Mouse (Mus musculus) limb, embryonic 11.5 days (tissue): Measurements from ENCODE around the gene Kdm1b. TPM values are rescaled to one million over a fixed set of nuclear protein-coding genes. Genes with fewer than 3 reads are reported as not detected.

Experiments used
- ATAC-seq: fragments of 200-750 bp; cut with Nextera tagmentation; 2 replicates; pipeline ENCODE4 v1.8.0; 2017; ENCODE audit warnings: low read depth; ENCODE audit not compliant: insufficient number of reproducible peaks, low FRiP score, low TSS enrichment
- DNase-seq: peaks from one replicate; pipeline ENCODE4 v3.0.0-alpha.2; 2015; ENCODE audit warnings: low spot score
- H3K27ac ChIP-seq: fragments of 300-500 bp; sonication (generic); replicated peaks from 2 replicates; pipeline ENCODE4 v1.5.1; 2014; ENCODE audit warnings: low read depth, mild to moderate bottlenecking, low read length
- H3K27me3 ChIP-seq: fragments of 300-500 bp; sonication (generic); 2 replicates; pipeline ENCODE4 v1.6.1; 2014; ENCODE audit warnings: mild to moderate bottlenecking, low read length, mixed read lengths; ENCODE audit not compliant: control insufficient read depth, insufficient read depth
- H3K36me3 ChIP-seq: fragments of 300-500 bp; sonication (generic); 2 replicates; pipeline ENCODE4 v1.6.1; 2014; ENCODE audit warnings: mild to moderate bottlenecking, low read length, moderate library complexity, mixed read lengths; ENCODE audit not compliant: control insufficient read depth, insufficient read depth
- H3K4me1 ChIP-seq: fragments of 300-500 bp; sonication (generic); 2 replicates; pipeline ENCODE4 v1.6.1; 2014; ENCODE audit warnings: low read length, mixed read lengths; ENCODE audit not compliant: control insufficient read depth, insufficient read depth
- H3K4me2 ChIP-seq: fragments of 300-500 bp; sonication (generic); 2 replicates; pipeline ENCODE4 v1.6.1; 2014; ENCODE audit warnings: low read depth, mild to moderate bottlenecking, moderate library complexity; ENCODE audit not compliant: severe bottlenecking
- H3K4me3 ChIP-seq: fragments of 300-500 bp; sonication (generic); 2 replicates; pipeline ENCODE4 v1.5.1; 2014; ENCODE audit warnings: low read depth, low read length
- H3K9ac ChIP-seq: fragments of 300-500 bp; sonication (generic); 2 replicates; pipeline ENCODE4 v1.6.1; 2014; ENCODE audit warnings: mild to moderate bottlenecking, low read length
- H3K9me3 ChIP-seq: fragments of 300-500 bp; sonication (generic); 2 replicates; pipeline ENCODE4 v1.6.1; 2016; ENCODE audit warnings: low read length; ENCODE audit not compliant: control insufficient read depth
- WGBS: fragments of 180-500 bp; shearing (Covaris S2); extraction: QIAGEN DNeasy Blood & Tissue Kit; methylation state at CpG from one replicate; pipeline ENCODE4 v1.1.7; 2014; 5-methylcytosine and 5-hydroxymethylcytosine counted together
- polyA plus RNA-seq: library from polyadenylated mRNA; unstranded; fragments of >200 nt; fragmentation: Nextera tagmentation; extraction: Ambion mirVana; gene quantifications from 2 replicates; pipeline ENCODE4 v1.2.1, GENCODE M21; 2014

Gene Kdm1b
- polyA plus RNA-seq, 1 experiment from 2014 or later: 12.4 TPM

DNA sequence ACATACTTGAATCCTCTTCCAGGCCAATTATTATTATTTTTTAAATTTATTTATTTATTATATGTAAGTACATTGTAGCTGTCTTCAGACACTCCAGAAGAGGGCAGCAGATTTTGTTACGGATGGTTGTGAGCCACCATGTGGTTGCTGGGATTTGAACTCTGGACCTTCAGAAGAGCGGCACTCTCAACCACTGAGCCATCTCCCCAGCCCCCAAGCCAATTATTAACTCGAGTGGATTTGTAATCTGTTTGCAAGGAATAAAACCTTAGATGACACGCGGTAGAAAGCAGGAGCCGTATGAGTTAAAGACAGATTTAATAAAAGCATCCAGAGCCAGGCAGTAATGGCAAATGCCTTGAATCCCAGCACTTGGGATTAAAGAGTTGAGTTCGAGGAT is 23.5 kb upstream of the Kdm1b start:
- Histone ChIP-seq H3K27me3 (no peaks in the 10 kb centered on the region), H3K4me2 (no peak overlapping the region), H3K4me3 (no peak overlapping the region), H3K9ac (no peak overlapping the region), H3K4me1 (no peaks in the 10 kb centered on the region), H3K9me3 (no peaks in the 10 kb centered on the region), H3K36me3 (no peaks in the 10 kb centered on the region), H3K27ac (no peak overlapping the region)
- ATAC-seq (no peak), DNase-seq (no peak)
- 83% methylated on average over 7 of the region's 7 CpGs for WGBS

DNA sequence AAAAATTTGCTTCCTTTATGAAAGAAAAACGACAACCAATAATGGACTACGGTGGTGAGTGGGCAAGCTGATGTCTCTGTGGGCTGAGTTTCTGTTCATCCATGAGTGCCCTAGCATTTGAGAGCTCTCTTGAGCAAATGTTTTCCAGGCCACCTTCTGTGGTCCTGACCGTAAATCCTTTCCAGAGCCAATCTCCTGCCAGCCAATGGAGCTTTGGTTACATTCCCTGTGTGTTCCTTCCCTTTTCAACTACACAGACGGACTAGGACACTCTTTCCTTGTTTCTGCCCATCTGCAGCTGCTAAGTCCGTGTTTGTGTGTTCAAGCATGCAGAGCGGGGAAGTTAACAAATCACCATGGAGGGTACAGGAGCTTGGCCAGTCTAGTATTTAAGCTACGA is 22.5 kb upstream of the Kdm1b start:
- DNase-seq: no peak
- no peaks in the 10 kb centered on the region for H3K27me3 ChIP-seq
- no peaks in the 10 kb centered on the region for H3K36me3 ChIP-seq
- no peak for ATAC-seq
- no peak overlapping the region for H3K4me2 ChIP-seq
- H3K9me3 ChIP-seq: no peaks in the 10 kb centered on the region
- H3K4me3 ChIP-seq: no peak overlapping the region
- no peaks in the 10 kb centered on the region for H3K4me1 ChIP-seq
- WGBS: 75% methylated on average over 7 of the region's 7 CpGs
- no peak overlapping the region for H3K9ac ChIP-seq
- H3K27ac ChIP-seq: no peak overlapping the region

DNA sequence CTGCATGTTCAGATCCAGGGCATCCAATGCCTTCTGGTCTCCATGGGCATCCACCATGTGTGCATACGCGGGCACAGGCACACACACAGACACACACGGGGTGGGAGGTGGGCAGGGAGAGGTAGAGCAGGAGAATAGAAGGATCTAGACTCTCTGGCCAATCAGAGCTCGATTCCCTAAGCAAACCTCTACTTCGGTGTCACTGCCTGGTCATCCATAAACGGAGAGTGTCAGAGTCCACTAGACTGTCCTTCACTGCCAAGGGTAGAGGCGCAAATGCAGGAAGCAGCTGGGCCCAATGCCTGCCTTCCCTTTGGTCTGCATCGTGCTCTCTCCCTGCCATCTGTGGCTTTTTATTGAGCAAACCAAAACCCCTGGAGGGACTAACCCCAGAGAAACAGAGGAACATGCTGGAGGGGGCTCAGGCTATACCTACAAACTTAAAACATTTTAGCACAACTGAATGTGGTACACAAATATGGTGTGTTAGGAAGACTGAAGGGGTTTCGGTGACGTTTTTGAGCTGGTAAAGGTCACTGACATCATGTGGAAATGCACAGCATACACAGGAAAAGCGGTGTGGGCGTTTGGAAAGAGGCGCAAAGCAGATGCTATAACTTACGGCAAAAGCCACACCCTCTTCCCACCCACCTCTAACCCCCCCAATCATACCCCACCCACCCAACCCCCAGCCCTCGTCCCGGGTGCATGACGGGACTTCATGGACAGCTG is 12.8 kb upstream of the Kdm1b start:
- Histone ChIP-seq H3K27me3 (no peaks in the 10 kb centered on the region), H3K9me3 (no peaks in the 10 kb centered on the region), H3K9ac (no peak overlapping the region), H3K27ac (no peak overlapping the region), H3K4me2 (no peak overlapping the region), H3K4me1 (no peaks in the 10 kb centered on the region), H3K36me3 (no peaks in the 10 kb centered on the region), H3K4me3 (no peak overlapping the region)
- DNase-seq: no peak
- whole genome bisulfite sequencing: 85% methylated on average over 17 of the region's 17 CpGs
- ATAC-seq: no peak

DNA sequence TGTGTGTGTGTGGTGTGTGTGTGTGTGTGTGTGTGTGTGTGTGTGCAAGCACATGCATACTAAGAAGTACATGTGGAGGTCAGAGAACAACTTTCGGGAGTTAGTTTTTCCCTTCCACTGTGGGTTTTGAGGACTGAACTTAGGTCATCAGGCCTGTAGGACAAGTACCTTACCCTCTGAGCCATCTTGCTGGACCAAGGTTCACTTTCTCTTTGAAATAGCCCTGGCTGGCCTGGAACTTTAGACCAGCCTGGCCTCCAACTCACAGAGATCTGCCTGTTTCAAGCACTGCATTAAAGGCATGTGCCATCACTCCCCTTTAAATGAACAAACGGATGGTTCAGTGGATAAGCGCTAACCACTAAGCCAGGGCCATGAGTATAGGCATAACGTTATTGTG is 9.7 kb upstream of the Kdm1b start:
- Histone ChIP-seq H3K27me3 (no peaks in the 10 kb centered on the region), H3K9me3 (no peaks in the 10 kb centered on the region), H3K4me3 (no peak overlapping the region), H3K27ac (no peak overlapping the region), H3K4me1 (no peaks in the 10 kb centered on the region), H3K36me3 (no peaks in the 10 kb centered on the region), H3K9ac (no peak overlapping the region), H3K4me2 (no peak overlapping the region)
- ATAC-seq (no peak), DNase-seq (no peak)
- WGBS: 86% methylated on average over 4 of the region's 4 CpGs

DNA sequence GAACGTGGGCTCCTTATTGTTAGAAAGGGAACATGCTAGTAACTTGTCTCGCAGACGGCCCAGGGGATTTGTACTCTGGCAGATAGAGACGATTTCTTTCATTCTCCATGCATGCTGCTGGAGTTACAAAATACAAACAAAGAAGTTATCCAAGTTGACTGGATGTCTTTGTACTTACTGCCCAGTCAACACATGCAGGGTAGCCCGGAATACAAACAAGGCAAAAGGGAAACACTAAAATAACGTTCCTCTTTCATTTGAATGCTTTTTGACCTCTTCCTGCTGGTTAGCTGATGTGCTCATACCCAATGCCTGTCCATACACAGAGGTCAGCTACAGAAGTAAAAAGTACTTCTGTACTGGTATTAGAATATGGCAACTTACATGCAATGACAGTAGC is 5.4 kb upstream of the Kdm1b start:
- Histone ChIP-seq H3K4me1 (no peaks in the 10 kb centered on the region), H3K27me3 (no peaks in the 10 kb centered on the region), H3K36me3 (no peaks in the 10 kb centered on the region), H3K4me3 (no peak overlapping the region), H3K9ac (no peak overlapping the region), H3K27ac (no peak overlapping the region), H3K9me3 (no peaks in the 10 kb centered on the region), H3K4me2 (no peak overlapping the region)
- ATAC-seq (no peak), DNase-seq (no peak)
- 92% methylated on average over 6 of the region's 6 CpGs for WGBS

DNA sequence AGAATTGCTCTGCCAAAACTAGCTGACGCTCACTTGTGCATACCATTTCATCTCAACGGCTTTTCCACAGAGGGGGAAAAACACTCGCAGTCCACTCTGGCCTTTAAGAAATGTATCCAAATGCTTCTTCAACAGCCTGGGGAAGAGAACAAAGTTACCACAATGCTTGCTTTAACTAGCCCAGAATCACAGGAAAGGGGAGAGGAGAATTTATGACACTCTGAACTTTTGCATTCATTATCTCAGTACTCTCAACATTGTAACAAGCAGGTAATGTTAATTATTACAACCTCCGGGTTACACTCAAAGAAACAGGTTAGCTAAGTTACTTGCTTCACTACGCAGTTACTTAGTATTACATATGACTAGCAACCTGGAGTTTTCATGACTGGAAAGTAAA is 3.2 kb upstream of the Kdm1b start:
- no peak for DNase-seq
- WGBS: 94% methylated on average over 5 of the region's 5 CpGs
- Histone ChIP-seq H3K9me3 (no peaks in the 10 kb centered on the region), H3K27ac (no peak overlapping the region), H3K9ac (no peak overlapping the region), H3K27me3 (no peaks in the 10 kb centered on the region), H3K4me2 (no peak overlapping the region), H3K4me3 (no peak overlapping the region), H3K36me3 (no peaks in the 10 kb centered on the region), H3K4me1 (no peaks in the 10 kb centered on the region; the same call in 1 of the 2 replicates)
- no peak for ATAC-seq

DNA sequence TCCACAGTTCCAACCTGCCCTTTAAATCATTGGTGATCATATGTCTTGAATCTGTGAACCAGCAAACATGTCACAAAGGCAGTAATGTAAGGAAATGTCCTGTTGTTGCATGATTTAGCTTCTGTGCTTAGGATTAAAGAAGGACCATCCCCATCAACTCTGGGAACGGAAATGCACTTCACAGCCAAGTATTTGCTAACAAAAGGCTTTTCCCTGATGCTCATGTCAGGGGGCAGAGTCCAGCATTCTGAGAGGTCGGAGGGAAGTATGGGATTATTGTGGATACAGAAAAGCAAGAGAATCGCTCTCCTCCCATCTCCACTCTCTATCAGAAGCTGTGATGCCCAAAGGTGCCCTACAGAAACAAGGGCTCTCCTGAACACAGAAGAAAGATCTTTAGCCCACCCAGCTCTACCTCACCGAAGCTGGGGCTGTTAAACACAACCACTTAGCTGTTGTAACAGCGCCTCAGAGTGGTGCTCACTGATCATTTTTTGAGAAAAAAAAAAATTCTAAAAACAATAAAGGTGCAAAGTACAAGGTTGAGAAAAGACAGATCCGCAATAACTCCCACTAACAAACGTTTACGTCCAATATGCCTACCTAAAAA is 1.2 kb upstream of the Kdm1b start:
- Histone ChIP-seq H3K4me3 (no peak overlapping the region), H3K27ac (no peak overlapping the region), H3K9ac (no peak overlapping the region)

DNA sequence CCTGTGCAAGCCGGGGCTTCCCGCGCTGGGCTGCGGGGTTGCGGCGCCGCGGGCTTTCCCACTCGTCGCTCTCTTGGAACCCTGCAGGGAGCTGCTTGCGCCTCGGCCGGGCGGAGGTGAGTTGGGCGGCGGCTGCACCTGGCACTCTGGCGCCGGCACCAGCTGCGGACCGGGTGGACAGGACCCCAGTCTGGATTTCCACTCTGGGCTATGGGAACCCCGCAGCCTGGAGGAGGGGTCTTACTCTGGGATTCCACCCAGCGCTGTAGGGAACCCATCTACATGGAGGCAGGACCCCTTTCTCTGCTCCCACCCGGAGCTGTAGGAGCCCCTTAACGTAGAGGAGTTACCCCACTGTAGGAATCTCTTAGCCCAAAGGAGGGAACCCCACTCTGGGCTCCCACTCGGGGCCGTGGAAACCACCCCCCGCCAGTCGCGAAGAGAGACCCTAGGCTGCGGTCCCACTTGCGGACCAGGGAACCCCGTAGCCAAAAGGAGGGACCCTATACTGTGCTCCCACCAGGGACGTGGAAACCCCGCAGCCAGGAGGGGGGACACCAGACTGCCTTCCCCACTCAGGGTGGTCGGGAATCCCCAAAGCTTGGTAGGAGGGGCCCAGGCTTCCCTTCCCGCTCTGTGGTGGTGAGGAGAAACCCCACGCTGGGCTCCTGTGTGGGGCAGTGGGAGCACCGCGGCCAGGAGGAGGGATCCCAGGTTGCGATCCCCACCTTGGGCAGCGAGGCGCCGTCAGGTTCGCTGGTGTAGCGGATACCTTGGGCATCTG is 726 bp downstream of the Kdm1b start:
- DNase-seq (peak; percentile 51), ATAC-seq (peak; percentile 31; the same call in 1 of the 2 replicates)
- H3K27ac ChIP-seq: no peak overlapping the region
- H3K4me3 ChIP-seq: peak overlapping the region; percentile 71
- 1% methylated on average over 45 of the region's 45 CpGs for WGBS
- no peaks in the 10 kb centered on the region for H3K9me3 ChIP-seq
- peak overlapping the region; percentile 69 for H3K9ac ChIP-seq
- H3K4me2 ChIP-seq: peak overlapping the region; percentile 96
- no peaks in the 10 kb centered on the region for H3K27me3 ChIP-seq
- no peaks in the 10 kb centered on the region for H3K36me3 ChIP-seq
- no peaks in the 10 kb centered on the region; the same call in 1 of the 2 replicates for H3K4me1 ChIP-seq

More for the DNA sequence above, 1.2 kb upstream of the Kdm1b start:
- H3K9me3 ChIP-seq: no peaks in the 10 kb centered on the region
- 58% methylated on average over 8 of the region's 8 CpGs for WGBS
- H3K4me2 ChIP-seq: peak overlapping the region; percentile 96; the same call in 1 of the 2 replicates
- H3K27me3 ChIP-seq: no peaks in the 10 kb centered on the region
- ATAC-seq (no peak), DNase-seq (no peak)
- no peaks in the 10 kb centered on the region for H3K36me3 ChIP-seq
- no peaks in the 10 kb centered on the region; the same call in 1 of the 2 replicates for H3K4me1 ChIP-seq
